Mouse (Mus musculus) spleen, postnatal 4 days (tissue): ENCODE data around the gene Hexb.

ENCODE experiments used
- DNase-seq, 2 experiments: peaks; one replicate each; pipeline ENCODE4 v3.0.0; 2022; ENCODE audit warnings: low spot score in 2 of 2

Gene Hexb

DNA sequence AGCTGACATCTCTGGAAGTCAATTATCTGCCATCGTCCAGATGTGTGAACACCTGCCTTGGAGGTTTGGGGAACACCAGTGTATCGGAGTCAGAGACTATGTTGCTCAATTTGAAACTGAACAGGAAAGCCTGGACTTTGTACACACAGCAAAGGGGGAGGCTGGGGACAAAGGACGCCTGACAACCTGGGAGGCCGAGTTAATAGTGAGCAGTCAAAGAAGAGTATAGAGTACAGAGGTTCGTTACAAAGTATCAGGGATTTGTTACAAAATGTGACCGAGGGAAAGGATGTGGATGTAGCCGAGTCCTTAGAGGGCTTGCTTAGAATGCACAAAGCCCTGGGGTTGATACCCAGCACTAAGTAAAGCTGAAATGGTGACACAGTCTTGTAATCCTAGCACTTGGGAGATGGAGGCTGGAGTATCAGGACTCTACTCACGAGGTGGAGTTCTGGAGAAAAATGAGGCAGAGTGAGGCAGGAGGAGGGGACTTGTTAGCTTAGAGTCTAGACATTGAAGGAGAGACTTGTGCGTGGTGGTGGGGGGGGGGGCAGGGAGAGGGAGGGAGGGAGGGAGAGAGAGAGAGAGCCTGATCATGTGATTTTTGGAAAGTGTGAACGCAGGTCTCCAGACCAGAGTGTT is 26.3 kb upstream of the Hexb start:
- no peak for DNase-seq

DNA sequence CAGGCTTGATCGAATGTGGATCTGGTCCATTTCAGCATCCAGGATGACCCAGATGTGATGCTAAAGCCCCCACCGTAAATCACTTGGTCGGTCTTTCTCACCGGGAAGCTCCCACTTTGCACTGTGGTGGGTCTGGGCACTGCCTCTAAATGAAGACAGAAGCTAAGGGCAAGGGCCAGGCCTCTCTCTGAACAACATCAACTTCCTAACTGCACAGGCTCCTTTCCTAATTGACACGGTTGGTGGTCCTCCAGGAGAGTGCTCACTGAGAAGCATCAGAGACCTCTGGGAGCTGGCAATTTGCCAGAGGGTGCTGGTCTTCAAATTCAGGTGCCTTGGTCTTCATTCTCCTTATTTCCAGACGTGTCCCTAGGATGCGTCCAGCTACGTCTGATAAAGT is 25.7 kb upstream of the Hexb start:
- no peak for DNase-seq

DNA sequence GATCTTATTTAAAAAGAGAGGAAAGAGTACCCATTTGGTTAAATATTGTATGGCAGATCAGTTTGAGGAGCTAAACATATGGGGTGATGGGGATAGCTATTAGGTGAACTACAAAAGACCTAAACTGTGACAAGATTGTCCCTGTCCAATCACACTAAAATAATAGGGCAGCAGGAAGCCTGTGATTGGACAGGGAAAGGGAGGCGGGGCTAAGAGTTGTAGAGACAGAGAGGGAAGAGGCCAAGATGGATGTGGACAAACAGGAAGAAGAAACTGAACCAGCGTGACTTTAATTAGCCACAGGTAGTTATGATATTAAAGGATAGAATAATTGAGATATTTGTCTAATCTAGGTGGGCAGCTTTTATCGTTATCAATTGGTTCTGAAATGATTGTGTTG is 21.9 kb upstream of the Hexb start:
- no peak for DNase-seq

DNA sequence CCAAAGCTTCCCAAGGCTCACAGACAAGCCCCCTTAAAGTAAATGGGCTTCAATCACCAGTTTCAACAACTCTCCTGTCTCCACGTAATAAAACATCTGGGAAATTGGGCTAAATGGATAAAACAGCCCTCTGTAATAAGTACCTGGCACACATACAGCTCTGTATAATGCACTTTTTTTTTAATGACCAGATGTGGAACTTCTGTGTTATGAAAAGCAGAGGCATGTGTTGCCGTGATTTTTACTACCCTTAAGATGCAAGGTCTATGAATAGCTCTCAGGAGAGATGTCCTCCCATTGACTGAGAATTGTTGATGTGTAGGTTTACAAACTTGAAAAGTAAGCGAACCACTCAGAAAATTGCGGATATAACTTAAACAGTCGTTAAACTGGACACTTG is 18.0 kb upstream of the Hexb start:
- no peak for DNase-seq

DNA sequence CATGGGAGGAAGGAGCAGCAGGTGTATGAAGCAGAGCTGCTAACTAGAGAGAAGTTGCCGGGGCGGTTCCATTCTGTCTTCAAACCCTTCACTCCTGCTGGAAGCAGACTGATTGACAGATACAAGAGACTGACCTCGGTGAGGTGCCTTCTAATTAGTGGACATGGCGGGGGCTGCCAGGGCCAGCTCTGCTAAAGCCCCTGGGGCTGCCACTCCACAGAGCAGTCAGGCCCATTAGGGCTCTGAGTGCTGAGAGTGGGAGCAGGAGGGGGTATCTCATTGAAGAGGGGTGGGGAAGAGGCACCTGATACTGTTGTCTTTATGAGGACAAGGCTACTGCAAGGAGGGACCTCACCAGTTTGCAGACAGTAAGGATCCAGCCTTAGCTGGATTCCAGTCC is 17.4 kb upstream of the Hexb start:
- no peak for DNase-seq

DNA sequence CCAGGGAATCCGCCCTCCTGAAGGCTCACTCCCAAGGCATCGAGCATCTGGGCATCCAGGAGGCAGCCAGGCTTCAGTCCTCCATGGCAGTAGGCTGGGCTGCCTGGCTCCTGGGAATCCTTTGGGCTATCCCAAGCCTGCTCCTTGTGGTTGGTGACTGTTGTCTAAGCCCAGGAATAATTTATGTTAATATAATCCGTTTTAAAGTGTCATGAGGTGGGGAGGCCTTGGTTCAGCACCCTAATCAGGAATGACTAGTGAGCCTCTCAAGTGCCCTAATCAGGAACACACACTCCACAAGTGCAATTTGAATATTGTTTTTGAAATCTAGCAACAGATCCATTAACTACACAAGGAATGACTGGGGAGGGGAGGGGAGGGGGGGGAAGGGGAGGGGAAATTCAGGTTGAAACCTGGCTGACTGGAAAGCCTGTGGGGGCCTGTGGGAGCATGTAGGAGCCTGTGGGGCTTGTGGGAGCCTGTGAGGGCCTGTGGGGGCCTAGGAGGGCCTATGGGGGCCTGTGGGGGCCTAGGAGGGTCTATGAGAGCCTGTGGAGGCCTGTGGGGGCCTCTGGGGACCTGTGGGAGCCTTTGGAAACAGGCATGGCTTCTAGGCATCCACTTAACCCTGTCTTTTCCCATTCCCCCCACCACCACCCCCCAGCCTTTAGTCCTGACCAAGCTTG is 16.6 kb upstream of the Hexb start:
- no peak for DNase-seq

DNA sequence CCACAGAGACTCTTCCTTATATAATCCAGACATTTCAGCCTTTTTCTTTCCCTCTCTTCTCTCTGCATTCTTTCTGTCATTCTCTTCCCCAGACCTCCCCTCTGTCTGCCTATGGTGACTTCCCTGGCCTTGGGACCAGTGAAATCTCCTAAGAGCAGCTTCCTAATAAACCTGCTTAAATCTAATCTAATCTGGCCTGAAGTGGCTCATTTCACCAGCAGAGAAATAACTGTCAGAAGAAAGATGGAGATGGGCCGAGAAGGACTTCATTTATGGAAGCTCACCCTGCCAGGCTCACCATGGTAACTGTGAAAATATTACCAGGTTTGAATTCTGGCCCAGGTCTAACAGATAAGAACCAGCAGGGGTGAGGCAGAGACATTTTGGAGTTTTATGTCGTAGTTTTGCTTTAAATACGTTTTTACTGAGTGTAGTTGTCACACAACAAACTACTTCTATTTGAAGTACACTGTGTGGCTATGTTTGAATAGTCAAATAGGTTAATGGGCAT is 10.4 kb upstream of the Hexb start:
- DNase-seq, result no peak

DNA sequence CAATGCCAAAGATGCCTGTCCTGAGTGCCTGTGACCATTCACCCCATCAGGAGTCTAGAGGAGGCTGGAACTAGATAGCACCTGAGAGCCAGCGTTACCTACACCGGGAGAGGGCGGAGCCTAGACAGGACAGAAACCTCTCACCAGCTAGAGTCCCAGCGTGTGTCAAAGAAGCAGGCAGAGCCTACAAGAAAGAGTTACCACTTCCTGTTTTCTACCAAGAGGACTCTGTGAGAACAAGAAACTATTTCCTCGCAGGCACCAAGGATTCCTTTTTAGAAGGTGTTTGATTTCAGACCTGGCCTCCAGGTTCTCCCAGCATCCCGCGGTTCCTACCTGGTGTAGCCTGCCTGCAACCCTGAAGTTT is 9.9 kb upstream of the Hexb start:
- DNase-seq, result peak in 1 of 2 experiments; percentile 33

DNA sequence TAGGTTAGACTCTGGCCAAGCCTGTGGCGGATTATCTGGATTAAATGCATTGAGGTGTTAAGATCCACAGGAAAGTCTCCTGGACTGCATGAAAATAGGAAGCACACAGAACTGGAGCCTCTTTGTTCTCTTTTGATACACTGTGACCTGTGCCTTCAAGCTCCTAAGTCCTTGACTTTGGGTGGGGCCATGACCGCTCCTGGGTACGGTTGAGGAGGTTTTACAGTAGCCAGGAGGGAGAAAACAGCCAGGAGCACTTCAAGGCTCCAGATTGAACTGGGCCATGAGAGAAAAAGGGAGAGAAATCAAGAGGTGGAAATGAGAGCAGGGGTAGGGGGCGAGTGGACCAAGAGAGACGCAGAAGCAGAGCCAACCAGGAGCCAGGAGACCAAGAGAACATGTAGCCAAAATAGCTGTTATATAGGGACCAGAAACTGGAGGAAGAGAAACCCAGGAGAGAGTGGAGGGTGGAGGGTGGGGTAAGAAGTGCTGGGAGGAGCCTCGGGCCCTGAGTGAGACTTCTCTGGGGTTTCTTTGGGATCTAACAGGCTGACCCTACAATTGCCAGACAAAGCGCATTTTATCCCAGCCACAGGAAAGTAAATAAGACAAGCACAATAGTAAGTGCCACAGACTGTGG is 9.4 kb upstream of the Hexb start:
- no peak for DNase-seq

DNA sequence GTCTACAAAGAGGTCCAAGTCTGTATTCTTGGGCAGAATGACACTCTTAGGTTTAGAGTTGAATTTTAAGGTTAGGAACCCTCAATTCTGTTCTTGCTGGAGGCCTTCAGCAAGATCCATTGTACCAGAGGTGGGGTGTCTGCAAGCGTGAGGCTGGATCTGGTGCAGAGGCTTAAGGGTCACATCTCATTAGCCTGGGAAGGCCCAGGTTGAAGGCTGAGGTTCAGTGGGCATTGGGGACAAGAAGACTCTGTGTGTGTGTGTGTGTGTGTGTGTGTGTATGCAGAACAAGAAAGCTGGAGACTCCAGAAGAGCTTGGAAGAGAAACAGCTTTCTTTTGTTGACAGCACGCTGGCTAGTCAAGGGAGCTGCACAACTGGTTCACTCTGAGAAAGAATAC is 7.9 kb upstream of the Hexb start:
- no peak for DNase-seq

DNA sequence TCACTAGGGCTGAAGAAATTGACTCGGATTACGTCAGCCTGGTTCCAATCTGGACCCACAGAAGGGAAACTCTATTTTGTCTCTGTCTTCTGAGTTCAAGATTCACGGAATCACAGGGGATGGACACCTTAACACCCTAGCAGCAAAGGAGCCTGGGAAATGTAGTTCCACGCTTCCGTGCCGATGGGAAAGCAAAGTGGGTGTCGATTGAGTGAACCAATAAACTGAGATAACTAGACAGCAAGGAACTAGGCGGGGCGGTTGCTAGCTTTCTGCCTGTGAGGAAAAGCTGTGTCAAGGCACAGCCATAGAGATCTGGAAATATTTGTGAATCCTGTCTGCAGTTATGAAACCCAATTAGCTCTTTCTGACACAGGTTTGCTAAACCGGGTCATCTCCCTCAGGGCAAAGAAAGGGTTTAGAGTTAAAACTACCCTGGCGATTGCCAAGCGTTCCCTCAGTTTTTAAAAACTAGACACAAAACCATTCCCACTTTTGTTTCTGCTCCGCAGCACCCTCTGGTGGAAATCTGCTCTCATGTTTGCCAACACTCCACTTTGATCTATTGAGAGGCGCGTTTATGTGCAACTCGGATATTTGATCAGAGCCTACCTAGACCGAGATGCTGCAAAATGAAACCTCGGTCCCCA is 7.0 kb upstream of the Hexb start:
- DNase-seq, result peak; percentile 70 to 87

DNA sequence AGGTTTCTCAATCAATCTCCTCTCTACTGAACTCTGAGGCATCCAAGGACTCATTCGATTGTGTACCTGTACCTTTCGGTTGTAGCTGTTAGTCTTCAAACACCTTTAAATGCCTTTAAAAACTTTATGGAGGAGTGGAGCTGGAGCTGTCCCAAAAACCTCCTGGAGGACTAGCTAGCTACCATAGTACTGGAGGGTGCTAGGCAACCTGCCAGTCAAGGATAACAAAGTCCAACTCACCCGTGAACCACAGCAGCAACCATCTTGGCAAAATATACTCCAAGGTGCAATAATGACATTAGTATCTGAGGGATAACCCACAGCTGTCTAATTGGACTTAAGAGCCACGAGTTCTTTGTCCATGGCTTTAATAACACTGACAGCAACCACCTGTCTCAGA is 3.7 kb upstream of the Hexb start:
- no peak for DNase-seq

DNA sequence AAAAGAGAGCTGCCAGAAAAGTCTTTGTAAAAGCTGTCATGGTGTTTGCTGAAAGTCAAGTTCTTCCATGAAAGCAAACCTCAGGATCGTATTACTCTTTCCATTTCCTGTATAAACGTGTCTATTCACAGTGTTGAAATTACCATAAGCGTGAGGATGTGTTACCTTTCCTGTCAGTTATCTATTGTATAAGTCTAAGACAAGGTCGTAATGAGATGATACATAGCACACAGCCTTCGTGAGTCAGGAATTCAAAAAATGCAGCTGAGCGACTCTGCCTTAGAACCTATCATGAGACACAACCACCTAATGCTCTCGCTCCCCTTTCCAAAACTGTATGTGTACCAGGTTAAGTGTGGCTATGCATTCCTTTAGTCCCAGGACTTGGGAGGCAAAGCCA is 2.9 kb upstream of the Hexb start:
- DNase-seq, result no peak

DNA sequence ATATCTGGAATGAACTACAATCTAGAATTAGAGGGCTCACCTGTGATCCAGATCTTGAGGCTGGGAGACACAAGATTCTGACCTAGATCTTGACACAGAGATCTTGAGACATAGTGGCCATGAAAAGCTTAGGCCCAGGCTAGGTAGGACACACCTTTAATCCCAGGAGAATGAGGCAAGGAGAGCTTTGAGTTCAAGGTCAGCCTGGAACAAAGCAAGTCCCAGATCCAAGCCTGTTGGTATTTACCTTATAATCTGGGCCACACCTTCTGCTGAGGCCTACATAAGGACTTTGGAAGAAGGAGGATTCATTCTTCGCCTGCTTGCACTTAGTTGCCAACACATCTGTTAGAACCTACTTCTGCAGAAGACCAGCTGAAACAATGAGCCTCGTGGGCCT is 966 bp upstream of the Hexb start:
- DNase-seq, result no peak

DNA sequence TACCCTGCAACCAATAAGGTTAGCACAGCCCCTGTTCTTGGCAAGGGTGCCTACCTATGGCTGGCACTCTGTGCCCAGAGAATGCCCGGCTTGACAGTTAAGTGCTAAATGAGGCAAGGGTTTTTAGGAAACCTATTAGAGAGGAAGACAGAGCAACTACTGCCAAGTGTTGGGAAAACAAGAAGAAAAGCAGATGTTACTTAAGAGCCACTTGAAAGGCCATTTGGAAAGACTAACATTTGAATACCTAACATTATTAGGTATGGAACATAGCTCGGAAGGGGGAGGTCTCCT is 1.3 kb downstream of the Hexb start:
- DNase-seq, result no peak

DNA sequence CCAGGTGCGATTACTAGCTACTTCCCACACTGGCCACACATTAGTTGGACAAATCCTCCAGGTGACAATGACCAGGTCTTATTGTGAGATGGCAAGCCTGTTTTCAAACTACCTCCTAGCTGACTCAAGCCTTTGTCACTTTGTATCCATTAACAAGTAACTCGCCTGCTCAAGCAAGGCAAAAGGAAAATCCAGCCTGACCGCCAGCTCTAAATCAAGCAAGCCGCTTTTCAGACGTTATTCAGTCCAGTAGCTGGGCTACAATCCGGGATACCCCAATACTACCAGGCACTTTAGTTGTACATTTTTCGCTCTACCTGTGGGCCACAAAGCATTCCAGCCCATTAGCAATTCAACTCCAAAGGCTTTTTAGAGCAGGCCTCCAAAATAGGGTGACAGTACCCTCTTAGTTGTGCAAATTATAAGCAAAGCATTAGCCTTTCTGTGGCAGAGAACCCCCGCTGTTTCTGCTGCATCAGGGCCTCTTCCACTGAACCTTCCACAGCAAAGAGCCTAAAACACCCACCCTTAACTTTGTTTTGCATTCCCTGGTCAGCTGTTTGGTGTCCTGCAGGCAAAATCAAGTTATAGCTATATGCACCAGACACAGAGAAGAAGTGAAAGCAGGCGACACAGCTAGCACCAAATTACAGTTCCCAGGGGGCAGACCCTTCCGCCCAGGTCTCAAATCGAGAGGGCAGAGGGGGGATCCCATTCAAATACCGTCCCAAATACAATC is 1.8 kb downstream of the Hexb start:
- DNase-seq, result no peak

DNA sequence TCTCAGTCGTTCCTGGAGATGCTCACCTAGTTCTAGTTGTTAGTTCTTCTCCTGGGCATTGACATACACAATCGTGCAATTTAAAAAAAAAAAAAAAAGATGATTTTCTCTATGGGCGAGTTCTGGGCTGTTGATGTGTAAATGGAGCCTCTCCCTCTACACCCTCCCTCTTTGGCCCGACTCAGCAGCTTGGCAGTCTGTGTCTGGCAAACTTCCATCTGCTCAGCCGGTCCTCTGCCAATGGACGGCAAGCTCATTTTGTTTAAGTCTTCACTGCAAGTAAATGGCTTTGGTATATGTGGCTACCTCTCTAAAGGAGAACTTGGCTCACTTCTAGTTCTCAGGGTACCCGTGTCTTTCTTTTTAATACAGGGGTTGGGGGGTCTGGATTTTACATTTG is 4.7 kb downstream of the Hexb start:
- DNase-seq, result no peak

DNA sequence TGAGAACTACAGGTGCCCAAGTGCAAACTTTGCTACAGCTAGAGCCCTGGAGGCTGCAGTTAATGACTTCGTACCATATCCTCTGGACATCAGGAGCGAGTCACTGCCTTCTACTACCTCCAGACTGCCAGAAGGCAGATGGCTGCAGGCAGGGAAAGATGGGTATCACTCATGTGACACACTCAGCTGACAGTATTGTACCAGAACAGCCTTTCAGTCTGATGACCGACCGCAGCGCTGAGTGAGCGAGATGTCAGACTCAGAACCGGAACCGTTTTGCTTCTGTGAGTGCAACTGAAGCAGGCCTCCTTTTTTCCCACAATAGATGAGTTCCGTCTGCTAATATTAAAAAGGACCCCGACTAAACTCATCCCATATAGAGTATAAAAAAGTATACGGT is 5.5 kb downstream of the Hexb start:
- DNase-seq, result peak in 1 of 2 experiments; percentile 9

DNA sequence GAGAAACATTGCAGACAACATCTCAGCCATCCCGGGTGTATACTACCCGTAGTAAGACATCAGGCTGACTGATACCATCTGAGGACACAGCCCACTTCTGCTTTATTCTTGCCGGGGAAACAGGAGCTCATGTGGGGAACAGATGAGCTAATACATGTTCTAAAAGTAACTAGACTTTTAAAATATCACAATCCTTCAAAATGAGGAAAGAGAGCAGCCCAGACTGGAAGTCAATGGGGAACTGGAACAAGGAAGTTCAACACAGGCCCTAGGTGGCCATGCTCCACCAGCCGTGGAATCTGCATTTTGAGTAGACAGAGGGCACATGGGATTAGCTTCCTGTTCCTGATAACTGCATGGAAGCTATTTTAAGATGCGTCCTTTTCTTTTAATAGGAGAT is 10.5 kb downstream of the Hexb start:
- no peak for DNase-seq

DNA sequence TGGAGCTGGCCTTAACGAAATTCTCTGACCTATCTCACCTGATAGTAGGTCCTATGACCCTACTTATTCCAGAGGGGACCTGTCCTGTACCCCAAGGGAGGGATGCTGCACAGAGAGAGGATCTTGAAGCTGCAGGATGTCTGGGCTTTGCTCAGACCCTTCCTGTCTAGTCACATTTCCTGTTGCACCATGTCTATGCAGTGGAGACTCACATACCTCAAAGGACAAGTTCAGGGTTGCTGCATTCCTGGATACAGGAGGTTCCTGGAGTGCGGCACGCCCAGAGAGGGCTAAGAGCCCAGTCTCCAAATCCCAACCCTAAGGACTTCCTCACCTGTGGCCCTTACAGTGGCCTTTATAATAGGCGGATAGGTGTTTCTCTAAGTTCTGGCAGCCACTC is 11.8 kb downstream of the Hexb start:
- DNase-seq, result no peak

DNA sequence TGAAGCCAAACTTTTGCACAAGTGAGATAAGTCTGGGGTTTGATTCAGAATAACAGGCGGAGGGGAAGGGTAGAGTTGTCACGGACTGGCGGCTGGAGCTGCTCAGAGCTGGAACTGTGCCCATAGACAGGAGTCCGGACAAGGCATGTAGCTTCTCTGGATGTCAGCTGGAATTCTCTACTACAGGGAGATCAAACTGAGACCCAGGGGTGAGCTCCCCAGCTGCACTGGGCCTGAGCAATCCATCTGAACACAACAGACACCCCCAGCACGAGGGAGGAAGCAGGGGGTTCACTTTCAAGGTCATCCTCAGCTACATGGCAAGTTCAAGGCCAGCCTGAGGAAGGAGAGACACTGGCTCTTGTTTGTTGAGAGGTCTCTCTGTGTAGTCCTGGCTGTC is 13.5 kb downstream of the Hexb start:
- no peak for DNase-seq

DNA sequence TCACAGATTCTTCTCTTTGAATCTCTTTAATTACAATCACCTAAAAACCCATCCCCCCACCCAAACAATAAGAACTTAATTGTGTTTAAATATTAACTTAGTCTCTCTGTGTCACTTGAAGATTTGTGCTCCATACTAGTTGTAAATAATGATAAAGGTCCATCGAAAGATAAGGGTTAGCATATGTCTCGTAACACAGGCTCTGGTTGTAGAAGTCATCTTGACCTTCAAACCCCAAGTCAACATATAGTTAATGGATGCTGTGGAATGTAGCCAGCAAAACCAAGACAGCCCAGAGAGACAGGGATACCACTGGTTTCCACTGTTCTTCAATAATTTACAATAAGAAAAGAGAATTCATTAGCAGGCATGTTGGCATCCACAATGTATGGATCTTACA is 14.0 kb downstream of the Hexb start:
- DNase-seq, result no peak
